In genomic region chr5:148108314-148108713, GRCm38 (mm10) we compare ENCODE assay signal across 22 mouse cellular contexts.
DNase-seq lines count a peak whose midpoint lies in the region; ATAC-seq and TF ChIP-seq lines count a peak whose summit lies in the region.
"Had no signal": no experiment of that assay in that cellular context is flagged by ENCODE, and none has a peak within 500 bp of the region (broad histone marks: within the 10 kb centered on the region; RNA-seq: fewer than 3 reads in every experiment).

No protein-coding gene starts in this region.

- TF ChIP-seq POLR2A in brain, embryonic 14.5 days (IDR thresholded peaks at IDR 0.05; ENCODE audit: borderline replicate concordance, extremely low read depth, insufficient read depth, insufficient read length, poor library complexity, severe bottlenecking): no peak

- DNase-seq in embryo, embryonic 11 days: peak; percentile 19
- DNase-seq in embryo, embryonic 10.5 days (ENCODE audit: low spot score): no peak
- peak; percentile 48 for DNase-seq in brain, embryonic 14.5 days (ENCODE audit: low read depth)
- no peak for DNase-seq in midbrain, embryonic 11.5 days (ENCODE audit: low spot score, missing footprints)
- no peak for DNase-seq in kidney, adult 18-20 months
- no peak for DNase-seq in left cerebral cortex, adult 9 months (ENCODE audit: low spot score in 2 of 2)
- DNase-seq in gastrocnemius, adult 8-10 months (ENCODE audit: low spot score in 2 of 2): no peak
- DNase-seq: cerebellum, adult 11-12 months; cerebellum, postnatal 36 days; kidney, adult 8-10 months; kidney, postnatal 36 days; layer of hippocampus, adult 9-11 months; right cerebral cortex, postnatal 25 days had no signal

- no peak overlapping the region for H3K4me2 ChIP-seq in midbrain, embryonic 11.5 days
- H3K4me2 ChIP-seq in neural tube, embryonic 13.5 days: no peak overlapping the region
- H3K4me2 ChIP-seq: heart, embryonic 15.5 days; limb, embryonic 13.5 days; liver, embryonic 15.5 days had no signal

- H3K4me1 ChIP-seq in midbrain, embryonic 11.5 days (ENCODE audit: control insufficient read depth, insufficient read depth, low read length): peaks cover 9% of the 10 kb centered on the region
- H3K4me1 ChIP-seq in neural tube, embryonic 13.5 days (replicated peaks): peaks cover 11% of the 10 kb centered on the region
- H3K4me1 ChIP-seq: heart, embryonic 15.5 days; limb, embryonic 13.5 days; liver, embryonic 15.5 days had no signal

- H3K36me3 ChIP-seq in midbrain, embryonic 11.5 days (ENCODE audit: control insufficient read depth, insufficient read depth, low read length): no peaks in the 10 kb centered on the region
- H3K36me3 ChIP-seq in neural tube, embryonic 13.5 days: 0 out of 2 replicates have a peak, but pooled peaks cover 5% of the 10 kb centered on the region
- H3K36me3 ChIP-seq: G1E; heart, embryonic 15.5 days; limb, embryonic 13.5 days; liver, embryonic 15.5 days had no signal

- no peaks in the 10 kb centered on the region for H3K27me3 ChIP-seq in midbrain, embryonic 11.5 days (ENCODE audit: control insufficient read depth, insufficient read depth, low read length)
- no peaks in the 10 kb centered on the region for H3K27me3 ChIP-seq in neural tube, embryonic 13.5 days
- H3K27me3 ChIP-seq: heart, embryonic 15.5 days; limb, embryonic 13.5 days; liver, embryonic 15.5 days had no signal

- H3K9me3 ChIP-seq in midbrain, embryonic 11.5 days (ENCODE audit: control insufficient read depth, low read length): no peaks in the 10 kb centered on the region; the same call in 1 of the 2 replicates
- no peaks in the 10 kb centered on the region for H3K9me3 ChIP-seq in neural tube, embryonic 13.5 days
- H3K9me3 ChIP-seq: heart, embryonic 15.5 days; limb, embryonic 13.5 days; liver, embryonic 15.5 days had no signal

- no peak overlapping the region for H3K4me3 ChIP-seq in midbrain, embryonic 11.5 days (ENCODE audit: low read depth, low read length)
- no peak overlapping the region for H3K4me3 ChIP-seq in neural tube, embryonic 13.5 days
- H3K4me3 ChIP-seq: erythroblast, embryonic 14.5 days; heart, embryonic 15.5 days; limb, embryonic 13.5 days; liver, embryonic 15.5 days; myocyte had no signal

- TF ChIP-seq CTCF in brain, embryonic 14.5 days (IDR thresholded peaks at IDR 0.05; ENCODE audit: borderline replicate concordance, extremely low read depth, insufficient read depth, insufficient read length): no peak

- H3K27ac ChIP-seq in midbrain, embryonic 11.5 days (ENCODE audit: low read depth, low read length): peak overlapping the region; percentile 72
- peak overlapping the region; percentile 72 for H3K27ac ChIP-seq in neural tube, embryonic 13.5 days (replicated peaks)
- H3K27ac ChIP-seq: heart, embryonic 15.5 days; limb, embryonic 13.5 days; liver, embryonic 15.5 days had no signal

- peak; percentile 78 for ATAC-seq in midbrain, embryonic 11.5 days (ENCODE audit: low FRiP score)
- 0 out of 2 replicates have a peak, but pooled peaks have one; percentile 59 for ATAC-seq in neural tube, embryonic 13.5 days (ENCODE audit: low read depth)
- ATAC-seq: CD4-positive, CD25-positive, alpha-beta regulatory T cell, adult 4 months; lung, postnatal 0 days had no signal

- H3K9ac ChIP-seq in midbrain, embryonic 11.5 days (ENCODE audit: low read length): peak overlapping the region; percentile 38; the same call in 1 of the 2 replicates
- no peak overlapping the region for H3K9ac ChIP-seq in neural tube, embryonic 13.5 days
- H3K9ac ChIP-seq: heart, embryonic 15.5 days; limb, embryonic 13.5 days; liver, embryonic 15.5 days had no signal

- 37% methylated on average over 9 of the region's 9 CpGs for WGBS in midbrain, embryonic 11.5 days
- 34% methylated on average over 9 of the region's 9 CpGs for WGBS in neural tube, embryonic 13.5 days

Comparison
In these comparisons a context has a peak if more than half of its experiments do, and no peak if none do; other contexts are left out.
1. DNase-seq: peak in embryo, embryonic 11 days (single experiment) and brain, embryonic 14.5 days (single experiment); none in embryo, embryonic 10.5 days (single experiment), midbrain, embryonic 11.5 days (single experiment), kidney, adult 18-20 months (single experiment), left cerebral cortex, adult 9 months (0 of 2) and gastrocnemius, adult 8-10 months (0 of 2).